Mouse (Mus musculus): ENCODE measurements around the gene Pea15a. TPM values are rescaled to one million over a fixed set of nuclear protein-coding genes. Genes with fewer than 3 reads are reported as not detected.

The Pea15a gene
- polyA plus RNA-seq, 1 experiment from 2014 or later = 350 TPM

GRCm38 (mm10) chr1:172172381-172172780 is 34.2 kb downstream of the Pea15a start:
- no peak overlapping the region for H3K9ac ChIP-seq (replicated peaks; ENCODE audit: low read depth, low read length)
- H3K4me2 ChIP-seq (ENCODE audit: low read depth, low read length) = no peak overlapping the region
- ATAC-seq (ENCODE audit: low read depth) = no peak
- H3K9me3 ChIP-seq (ENCODE audit: control insufficient read depth, low read length) = no peaks in the 10 kb centered on the region
- no peak overlapping the region for H3K27ac ChIP-seq (ENCODE audit: low read depth, low read length)
- no peaks in the 10 kb centered on the region for H3K4me1 ChIP-seq (ENCODE audit: control insufficient read depth, insufficient read depth, low read length)
- no peak overlapping the region for H3K4me3 ChIP-seq (ENCODE audit: low read depth, low read length)
- no peaks in the 10 kb centered on the region for H3K27me3 ChIP-seq (ENCODE audit: control insufficient read depth, insufficient read depth, low read length)
- peaks cover 42% of the 10 kb centered on the region for H3K36me3 ChIP-seq (ENCODE audit: control insufficient read depth, insufficient read depth, low read length)
- WGBS = 87% methylated on average over 21 of the region's 21 CpGs

GRCm38 (mm10) chr1:172169809-172170208 is 36.8 kb downstream of the Pea15a start:
- Histone ChIP-seq H3K4me1 (ENCODE audit: control insufficient read depth, insufficient read depth, low read length) (no peaks in the 10 kb centered on the region), H3K4me3 (ENCODE audit: low read depth, low read length) (no peak overlapping the region), H3K9me3 (ENCODE audit: control insufficient read depth, low read length) (no peaks in the 10 kb centered on the region), H3K27ac (ENCODE audit: low read depth, low read length) (no peak overlapping the region), H3K27me3 (ENCODE audit: control insufficient read depth, insufficient read depth, low read length) (no peaks in the 10 kb centered on the region), H3K36me3 (ENCODE audit: control insufficient read depth, insufficient read depth, low read length) (peaks cover 53% of the 10 kb centered on the region), H3K9ac (replicated peaks; ENCODE audit: low read depth, low read length) (no peak overlapping the region), H3K4me2 (ENCODE audit: low read depth, low read length) (no peak overlapping the region)
- WGBS = 95% methylated on average over 5 of the region's 5 CpGs
- no peak for ATAC-seq (ENCODE audit: low read depth)

GRCm38 (mm10) chr1:172167911-172168310 is 38.7 kb downstream of the Pea15a start:
- no peak for ATAC-seq (ENCODE audit: low read depth)
- Histone ChIP-seq H3K36me3 (ENCODE audit: control insufficient read depth, insufficient read depth, low read length) (peaks cover 38% of the 10 kb centered on the region), H3K9me3 (ENCODE audit: control insufficient read depth, low read length) (no peaks in the 10 kb centered on the region), H3K4me1 (ENCODE audit: control insufficient read depth, insufficient read depth, low read length) (no peaks in the 10 kb centered on the region), H3K9ac (replicated peaks; ENCODE audit: low read depth, low read length) (no peak overlapping the region), H3K4me2 (ENCODE audit: low read depth, low read length) (no peak overlapping the region), H3K27ac (ENCODE audit: low read depth, low read length) (no peak overlapping the region), H3K4me3 (ENCODE audit: low read depth, low read length) (no peak overlapping the region), H3K27me3 (ENCODE audit: control insufficient read depth, insufficient read depth, low read length) (no peaks in the 10 kb centered on the region)
- WGBS = 72% methylated on average over 5 of the region's 5 CpGs

GRCm38 (mm10) chr1:172162959-172163358 is 43.6 kb downstream of the Pea15a start:
- no peak overlapping the region for H3K27ac ChIP-seq (ENCODE audit: low read depth, low read length)
- ATAC-seq (ENCODE audit: low read depth) = no peak
- H3K9ac ChIP-seq (replicated peaks; ENCODE audit: low read depth, low read length) = no peak overlapping the region
- peaks cover 20% of the 10 kb centered on the region for H3K36me3 ChIP-seq (ENCODE audit: control insufficient read depth, insufficient read depth, low read length)
- WGBS = 83% methylated on average over 6 of the region's 6 CpGs
- H3K4me1 ChIP-seq (ENCODE audit: control insufficient read depth, insufficient read depth, low read length) = no peaks in the 10 kb centered on the region
- no peaks in the 10 kb centered on the region for H3K27me3 ChIP-seq (ENCODE audit: control insufficient read depth, insufficient read depth, low read length)
- no peaks in the 10 kb centered on the region for H3K9me3 ChIP-seq (ENCODE audit: control insufficient read depth, low read length)
- H3K4me3 ChIP-seq (ENCODE audit: low read depth, low read length) = no peak overlapping the region
- no peak overlapping the region for H3K4me2 ChIP-seq (ENCODE audit: low read depth, low read length)

GRCm38 (mm10) chr1:172162009-172162408 is 44.6 kb downstream of the Pea15a start:
- WGBS = 90% methylated on average over 1 of the region's 1 CpGs
- ATAC-seq (ENCODE audit: low read depth) = peak; percentile 31; the same call in 1 of the 2 replicates
- no peak overlapping the region for H3K9ac ChIP-seq (replicated peaks; ENCODE audit: low read depth, low read length)

GRCm38 (mm10) chr1:172160508-172160907 is 46.1 kb downstream of the Pea15a start:
- H3K27ac ChIP-seq (ENCODE audit: low read depth, low read length) = no peak overlapping the region

More at GRCm38 (mm10) chr1:172162009-172162408, 44.6 kb downstream of the Pea15a start:
- no peak overlapping the region for H3K27ac ChIP-seq (ENCODE audit: low read depth, low read length)
- no peaks in the 10 kb centered on the region for H3K4me1 ChIP-seq (ENCODE audit: control insufficient read depth, insufficient read depth, low read length)
- no peak overlapping the region for H3K4me3 ChIP-seq (ENCODE audit: low read depth, low read length)
- H3K4me2 ChIP-seq (ENCODE audit: low read depth, low read length) = no peak overlapping the region
- no peaks in the 10 kb centered on the region for H3K27me3 ChIP-seq (ENCODE audit: control insufficient read depth, insufficient read depth, low read length)
- H3K36me3 ChIP-seq (ENCODE audit: control insufficient read depth, insufficient read depth, low read length) = peaks cover 13% of the 10 kb centered on the region
- H3K9me3 ChIP-seq (ENCODE audit: control insufficient read depth, low read length) = no peaks in the 10 kb centered on the region

GRCm38 (mm10) chr1:172159970-172160369 is 46.6 kb downstream of the Pea15a start:
- Histone ChIP-seq H3K4me1 (ENCODE audit: control insufficient read depth, insufficient read depth, low read length) (no peaks in the 10 kb centered on the region), H3K27me3 (ENCODE audit: control insufficient read depth, insufficient read depth, low read length) (no peaks in the 10 kb centered on the region), H3K9ac (replicated peaks; ENCODE audit: low read depth, low read length) (no peak overlapping the region), H3K9me3 (ENCODE audit: control insufficient read depth, low read length) (no peaks in the 10 kb centered on the region), H3K4me2 (ENCODE audit: low read depth, low read length) (no peak overlapping the region), H3K4me3 (ENCODE audit: low read depth, low read length) (no peak overlapping the region), H3K27ac (ENCODE audit: low read depth, low read length) (no peak overlapping the region), H3K36me3 (ENCODE audit: control insufficient read depth, insufficient read depth, low read length) (no peaks in the 10 kb centered on the region)
- 84% methylated on average over 4 of the region's 4 CpGs for WGBS
- ATAC-seq (ENCODE audit: low read depth) = no peak

More at GRCm38 (mm10) chr1:172160508-172160907, 46.1 kb downstream of the Pea15a start:
- H3K9ac ChIP-seq (replicated peaks; ENCODE audit: low read depth, low read length) = no peak overlapping the region
- H3K4me1 ChIP-seq (ENCODE audit: control insufficient read depth, insufficient read depth, low read length) = no peaks in the 10 kb centered on the region
- no peaks in the 10 kb centered on the region for H3K9me3 ChIP-seq (ENCODE audit: control insufficient read depth, low read length)
- peaks cover 2% of the 10 kb centered on the region; the same call in 1 of the 2 replicates for H3K36me3 ChIP-seq (ENCODE audit: control insufficient read depth, insufficient read depth, low read length)
- H3K4me2 ChIP-seq (ENCODE audit: low read depth, low read length) = no peak overlapping the region
- ATAC-seq (ENCODE audit: low read depth) = no peak
- no peak overlapping the region for H3K4me3 ChIP-seq (ENCODE audit: low read depth, low read length)
- no peaks in the 10 kb centered on the region for H3K27me3 ChIP-seq (ENCODE audit: control insufficient read depth, insufficient read depth, low read length)

- Histone ChIP-seq H3K4me3 (ENCODE audit: low read depth, low read length) (no peak overlapping the region), H3K4me2 (ENCODE audit: low read depth, low read length) (no peak overlapping the region), H3K4me1 (ENCODE audit: control insufficient read depth, insufficient read depth, low read length) (no peaks in the 10 kb centered on the region), H3K9me3 (ENCODE audit: control insufficient read depth, low read length) (no peaks in the 10 kb centered on the region), H3K36me3 (ENCODE audit: control insufficient read depth, insufficient read depth, low read length) (peaks cover 15% of the 10 kb centered on the region; the same call in 1 of the 2 replicates), H3K9ac (replicated peaks; ENCODE audit: low read depth, low read length) (no peak overlapping the region), H3K27ac (ENCODE audit: low read depth, low read length) (no peak overlapping the region), H3K27me3 (ENCODE audit: control insufficient read depth, insufficient read depth, low read length) (no peaks in the 10 kb centered on the region)
- ATAC-seq (ENCODE audit: low read depth) = no peak
- WGBS = 91% methylated on average over 3 of the region's 3 CpGs
Observed at GRCm38 (mm10) chr1:172155518-172155917, 51.1 kb downstream of the Pea15a start.

GRCm38 (mm10) chr1:172154536-172154935 is 52.1 kb downstream of the Pea15a start:
- 84% methylated on average over 3 of the region's 3 CpGs for WGBS
- no peaks in the 10 kb centered on the region for H3K27me3 ChIP-seq (ENCODE audit: control insufficient read depth, insufficient read depth, low read length)
- H3K9ac ChIP-seq (replicated peaks; ENCODE audit: low read depth, low read length) = no peak overlapping the region
- no peak overlapping the region for H3K27ac ChIP-seq (ENCODE audit: low read depth, low read length)
- H3K4me2 ChIP-seq (ENCODE audit: low read depth, low read length) = no peak overlapping the region
- no peak for ATAC-seq (ENCODE audit: low read depth)
- no peak overlapping the region for H3K4me3 ChIP-seq (ENCODE audit: low read depth, low read length)
- H3K4me1 ChIP-seq (ENCODE audit: control insufficient read depth, insufficient read depth, low read length) = peaks cover 1% of the 10 kb centered on the region
- H3K36me3 ChIP-seq (ENCODE audit: control insufficient read depth, insufficient read depth, low read length) = peaks cover 15% of the 10 kb centered on the region; the same call in 1 of the 2 replicates
- H3K9me3 ChIP-seq (ENCODE audit: control insufficient read depth, low read length) = no peaks in the 10 kb centered on the region

All from neural tube, embryonic 14.5 days (tissue).